Mouse (Mus musculus): ENCODE measurements around the gene Nat8f6. TPM values are rescaled to one million over a fixed set of nuclear protein-coding genes. Genes with fewer than 3 reads are reported as not detected.

The Nat8f6 gene
- polyA plus RNA-seq, 1 experiment from 2014 or later: not detected

DNA sequence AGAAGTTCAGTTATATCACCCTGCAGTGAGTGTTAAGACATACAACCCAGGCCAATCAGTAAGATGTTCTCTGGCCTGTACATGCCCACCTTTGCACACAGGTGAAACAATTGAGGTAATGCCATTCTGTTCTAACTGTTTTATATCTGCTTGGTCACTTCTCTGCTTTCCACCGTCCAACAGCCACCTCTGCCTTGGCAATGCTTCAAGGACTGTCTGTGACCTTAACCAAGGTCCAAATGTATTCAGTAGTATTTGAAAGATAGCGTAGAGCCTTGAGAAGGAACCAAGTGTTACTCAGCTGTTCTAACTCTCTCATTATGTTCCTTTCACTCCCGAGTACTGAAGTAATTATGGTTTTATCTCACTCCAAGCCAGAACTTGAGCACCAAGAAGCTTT, 41.8 kb upstream of the Nat8f6 start:
- DNase-seq (ENCODE audit: low spot score): no peak
- H3K4me1 ChIP-seq (ENCODE audit: control insufficient read depth, insufficient read depth, low read length): no peaks in the 10 kb centered on the region
- 86% methylated on average over 3 of the region's 3 CpGs for WGBS
- H3K9ac ChIP-seq (ENCODE audit: low read length): no peak overlapping the region
- H3K4me3 ChIP-seq (ENCODE audit: low read depth, low read length): no peak overlapping the region
- no peaks in the 10 kb centered on the region for H3K27me3 ChIP-seq (ENCODE audit: control insufficient read depth, insufficient read depth, low read length)
- no peak overlapping the region for H3K4me2 ChIP-seq (ENCODE audit: low read depth, severe bottlenecking)
- H3K27ac ChIP-seq (replicated peaks; ENCODE audit: low read depth, low read length): no peak overlapping the region
- ATAC-seq (ENCODE audit: insufficient number of reproducible peaks, low FRiP score, low TSS enrichment, low read depth): no peak
- no peaks in the 10 kb centered on the region for H3K36me3 ChIP-seq (ENCODE audit: control insufficient read depth, insufficient read depth, low read length)
- no peaks in the 10 kb centered on the region for H3K9me3 ChIP-seq (ENCODE audit: control insufficient read depth, low read length)

DNA sequence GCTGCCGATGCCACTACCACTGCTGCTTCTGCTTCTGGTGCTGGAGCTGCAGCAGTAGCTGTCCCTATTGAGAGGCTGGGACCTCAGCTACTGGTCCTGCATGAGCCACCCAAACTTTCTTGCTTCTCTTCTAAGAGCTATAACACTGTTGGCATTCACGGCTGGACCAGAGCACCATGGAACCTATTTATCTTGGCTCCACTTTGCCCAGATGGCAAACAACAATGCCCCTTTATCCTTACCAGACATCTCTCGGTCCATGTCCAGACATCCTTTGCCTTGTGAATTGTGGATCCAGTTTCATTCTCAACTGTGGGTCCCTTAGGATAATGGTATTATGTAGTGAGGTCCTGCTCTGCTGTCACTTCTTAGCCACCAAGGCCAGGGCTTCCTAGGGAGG, 40.5 kb upstream of the Nat8f6 start:
- Histone ChIP-seq H3K4me3 (ENCODE audit: low read depth, low read length) (no peak overlapping the region), H3K27me3 (ENCODE audit: control insufficient read depth, insufficient read depth, low read length) (no peaks in the 10 kb centered on the region), H3K27ac (replicated peaks; ENCODE audit: low read depth, low read length) (no peak overlapping the region), H3K4me1 (ENCODE audit: control insufficient read depth, insufficient read depth, low read length) (no peaks in the 10 kb centered on the region), H3K36me3 (ENCODE audit: control insufficient read depth, insufficient read depth, low read length) (no peaks in the 10 kb centered on the region), H3K9ac (ENCODE audit: low read length) (no peak overlapping the region), H3K4me2 (ENCODE audit: low read depth, severe bottlenecking) (no peak overlapping the region), H3K9me3 (ENCODE audit: control insufficient read depth, low read length) (no peaks in the 10 kb centered on the region)
- ATAC-seq (ENCODE audit: insufficient number of reproducible peaks, low FRiP score, low TSS enrichment, low read depth): no peak
- 89% methylated on average over 3 of the region's 3 CpGs for WGBS
- no peak for DNase-seq (ENCODE audit: low spot score)

DNA sequence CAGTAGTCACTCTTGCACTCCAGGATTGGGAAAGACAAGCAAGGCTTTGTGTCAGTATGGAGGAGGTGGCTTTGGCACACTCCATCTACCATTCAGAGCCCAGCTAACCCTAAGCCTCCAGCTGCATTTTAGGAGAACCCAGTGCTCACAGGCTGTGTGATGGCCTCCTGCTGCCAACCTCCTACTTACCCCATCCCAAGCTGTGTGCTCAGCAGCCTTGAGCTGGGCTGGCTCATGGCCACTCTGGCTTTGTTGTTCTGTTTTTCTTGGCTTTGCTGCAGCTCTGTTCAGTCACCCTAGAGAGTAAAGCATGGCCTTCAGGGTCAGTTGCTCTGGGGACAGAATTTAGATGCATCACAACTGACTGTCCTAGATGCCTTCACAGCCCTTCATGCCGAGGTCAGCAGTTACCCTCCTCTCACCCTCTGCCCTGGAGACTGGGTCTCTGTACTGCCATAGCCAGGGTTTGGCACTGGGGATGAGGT, 35.5 kb upstream of the Nat8f6 start:
- Histone ChIP-seq H3K27me3 (ENCODE audit: control insufficient read depth, insufficient read depth, low read length) (no peaks in the 10 kb centered on the region), H3K4me2 (ENCODE audit: low read depth, severe bottlenecking) (no peak overlapping the region), H3K4me3 (ENCODE audit: low read depth, low read length) (no peak overlapping the region), H3K4me1 (ENCODE audit: control insufficient read depth, insufficient read depth, low read length) (no peaks in the 10 kb centered on the region), H3K9me3 (ENCODE audit: control insufficient read depth, low read length) (no peaks in the 10 kb centered on the region), H3K36me3 (ENCODE audit: control insufficient read depth, insufficient read depth, low read length) (no peaks in the 10 kb centered on the region), H3K9ac (ENCODE audit: low read length) (no peak overlapping the region), H3K27ac (replicated peaks; ENCODE audit: low read depth, low read length) (no peak overlapping the region)
- 81% methylated on average over 1 of the region's 1 CpGs for WGBS
- ATAC-seq (ENCODE audit: insufficient number of reproducible peaks, low FRiP score, low TSS enrichment, low read depth) (no peak), DNase-seq (ENCODE audit: low spot score) (no peak)

- DNase-seq (ENCODE audit: low spot score) (no peak), ATAC-seq (ENCODE audit: insufficient number of reproducible peaks, low FRiP score, low TSS enrichment, low read depth) (no peak)
- no peaks in the 10 kb centered on the region for H3K36me3 ChIP-seq (ENCODE audit: control insufficient read depth, insufficient read depth, low read length)
- no peak overlapping the region for H3K27ac ChIP-seq (replicated peaks; ENCODE audit: low read depth, low read length)
- no peak overlapping the region for H3K4me3 ChIP-seq (ENCODE audit: low read depth, low read length)
- H3K4me2 ChIP-seq (ENCODE audit: low read depth, severe bottlenecking): no peak overlapping the region
- no peaks in the 10 kb centered on the region for H3K27me3 ChIP-seq (ENCODE audit: control insufficient read depth, insufficient read depth, low read length)
- H3K4me1 ChIP-seq (ENCODE audit: control insufficient read depth, insufficient read depth, low read length): no peaks in the 10 kb centered on the region
- WGBS: 86% methylated on average over 3 of the region's 3 CpGs
- H3K9me3 ChIP-seq (ENCODE audit: control insufficient read depth, low read length): no peaks in the 10 kb centered on the region
- H3K9ac ChIP-seq (ENCODE audit: low read length): no peak overlapping the region
Measured at GRCm38 (mm10) chr6:85853481-85853880, 32.7 kb upstream of the Nat8f6 start.

GRCm38 (mm10) chr6:85851062-85851773, 30.5 kb upstream of the Nat8f6 start:
- DNase-seq (ENCODE audit: low spot score): no peak
- 90% methylated on average over 7 of the region's 7 CpGs for WGBS
- Histone ChIP-seq H3K4me3 (ENCODE audit: low read depth, low read length) (no peak overlapping the region), H3K4me2 (ENCODE audit: low read depth, severe bottlenecking) (no peak overlapping the region), H3K27ac (replicated peaks; ENCODE audit: low read depth, low read length) (no peak overlapping the region), H3K4me1 (ENCODE audit: control insufficient read depth, insufficient read depth, low read length) (no peaks in the 10 kb centered on the region), H3K9me3 (ENCODE audit: control insufficient read depth, low read length) (no peaks in the 10 kb centered on the region), H3K9ac (ENCODE audit: low read length) (no peak overlapping the region), H3K27me3 (ENCODE audit: control insufficient read depth, insufficient read depth, low read length) (no peaks in the 10 kb centered on the region), H3K36me3 (ENCODE audit: control insufficient read depth, insufficient read depth, low read length) (no peaks in the 10 kb centered on the region)
- ATAC-seq (ENCODE audit: insufficient number of reproducible peaks, low FRiP score, low TSS enrichment, low read depth): no peak

GRCm38 (mm10) chr6:85849240-85849639, 28.5 kb upstream of the Nat8f6 start:
- ATAC-seq (ENCODE audit: insufficient number of reproducible peaks, low FRiP score, low TSS enrichment, low read depth) (no peak), DNase-seq (ENCODE audit: low spot score) (no peak)
- Histone ChIP-seq H3K9me3 (ENCODE audit: control insufficient read depth, low read length) (no peaks in the 10 kb centered on the region), H3K27me3 (ENCODE audit: control insufficient read depth, insufficient read depth, low read length) (no peaks in the 10 kb centered on the region), H3K4me2 (ENCODE audit: low read depth, severe bottlenecking) (no peak overlapping the region), H3K4me3 (ENCODE audit: low read depth, low read length) (no peak overlapping the region), H3K4me1 (ENCODE audit: control insufficient read depth, insufficient read depth, low read length) (no peaks in the 10 kb centered on the region), H3K27ac (replicated peaks; ENCODE audit: low read depth, low read length) (no peak overlapping the region), H3K36me3 (ENCODE audit: control insufficient read depth, insufficient read depth, low read length) (no peaks in the 10 kb centered on the region), H3K9ac (ENCODE audit: low read length) (no peak overlapping the region)
- WGBS: 62% methylated on average over 2 of the region's 2 CpGs

DNA sequence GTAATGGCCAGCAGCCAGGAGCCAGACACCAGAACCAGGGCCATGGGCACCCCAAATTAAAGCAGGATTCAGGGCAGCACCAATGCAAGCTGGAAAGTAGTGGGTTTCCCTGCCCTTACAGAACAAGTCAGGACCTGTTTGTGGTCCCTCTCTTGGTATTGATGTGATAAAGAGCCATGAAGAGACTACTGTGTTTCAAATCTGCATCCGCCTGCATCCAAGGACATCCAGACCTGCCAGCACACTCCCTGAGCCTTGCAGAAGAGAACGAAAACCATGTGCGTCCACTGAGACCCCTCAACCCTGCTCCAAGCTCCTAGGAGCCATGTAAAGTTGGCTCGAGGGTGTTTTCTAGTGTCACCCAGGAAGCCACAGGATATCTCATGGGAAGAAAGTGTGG, 27.4 kb upstream of the Nat8f6 start:
- Histone ChIP-seq H3K36me3 (ENCODE audit: control insufficient read depth, insufficient read depth, low read length) (no peaks in the 10 kb centered on the region), H3K4me1 (ENCODE audit: control insufficient read depth, insufficient read depth, low read length) (no peaks in the 10 kb centered on the region), H3K9me3 (ENCODE audit: control insufficient read depth, low read length) (no peaks in the 10 kb centered on the region), H3K4me3 (ENCODE audit: low read depth, low read length) (no peak overlapping the region), H3K9ac (ENCODE audit: low read length) (no peak overlapping the region), H3K4me2 (ENCODE audit: low read depth, severe bottlenecking) (no peak overlapping the region), H3K27ac (replicated peaks; ENCODE audit: low read depth, low read length) (no peak overlapping the region), H3K27me3 (ENCODE audit: control insufficient read depth, insufficient read depth, low read length) (no peaks in the 10 kb centered on the region)
- DNase-seq (ENCODE audit: low spot score) (no peak), ATAC-seq (ENCODE audit: insufficient number of reproducible peaks, low FRiP score, low TSS enrichment, low read depth) (no peak)
- WGBS: 85% methylated on average over 4 of the region's 4 CpGs

- no peak overlapping the region for H3K27ac ChIP-seq (replicated peaks; ENCODE audit: low read depth, low read length)
- H3K4me1 ChIP-seq (ENCODE audit: control insufficient read depth, insufficient read depth, low read length): no peaks in the 10 kb centered on the region
- ATAC-seq (ENCODE audit: insufficient number of reproducible peaks, low FRiP score, low TSS enrichment, low read depth) (no peak), DNase-seq (ENCODE audit: low spot score) (no peak)
- H3K9ac ChIP-seq (ENCODE audit: low read length): no peak overlapping the region
- no peaks in the 10 kb centered on the region for H3K9me3 ChIP-seq (ENCODE audit: control insufficient read depth, low read length)
- no peaks in the 10 kb centered on the region for H3K27me3 ChIP-seq (ENCODE audit: control insufficient read depth, insufficient read depth, low read length)
- H3K4me2 ChIP-seq (ENCODE audit: low read depth, severe bottlenecking): no peak overlapping the region
- no peaks in the 10 kb centered on the region for H3K36me3 ChIP-seq (ENCODE audit: control insufficient read depth, insufficient read depth, low read length)
- 68% methylated on average over 1 of the region's 1 CpGs for WGBS
- no peak overlapping the region for H3K4me3 ChIP-seq (ENCODE audit: low read depth, low read length)
Measured at GRCm38 (mm10) chr6:85846921-85847320, 26.2 kb upstream of the Nat8f6 start.

All from limb, embryonic 11.5 days (tissue).